Mouse (Mus musculus) kidney, embryonic 14.5 days (tissue): ENCODE data around the gene B3gnt2. TPM values are rescaled to one million over a fixed set of nuclear protein-coding genes. Genes with fewer than 3 reads are reported as not detected.

ENCODE experiments used
- polyA plus RNA-seq: library from polyadenylated mRNA; unstranded; fragments of >200 nt; fragmentation: Nextera tagmentation; extraction: Ambion mirVana; gene quantifications from 2 replicates; pipeline ENCODE4 v1.2.1, GENCODE M21; 2014

Gene B3gnt2
- polyA plus RNA-seq, 1 experiment from 2014 or later, result 9.1 TPM

Other genes with a start within 250 kb of the B3gnt2 start
- 2.3 and 3.0 TPM in 2 replicates for gene Zrsr1, start 111.0 kb upstream of the B3gnt2 start, polyA plus RNA-seq
- 13.7 and 19.7 TPM in 2 replicates for gene Gm28048, start 121.1 kb upstream of the B3gnt2 start, polyA plus RNA-seq
- gene Commd1, start 121.4 kb upstream of the B3gnt2 start, polyA plus RNA-seq, result 398 and 493 TPM in 2 replicates
- 303 and 365 TPM in 2 replicates for gene Cct4, start 129.6 kb upstream of the B3gnt2 start, polyA plus RNA-seq
- gene Fam161a, start 146.6 kb upstream of the B3gnt2 start, polyA plus RNA-seq, result 2.3 and 3.1 TPM in 2 replicates